Mouse (Mus musculus): ENCODE results near the gene Ggn.

- no peak for TF ChIP-seq CTCF (IDR thresholded peaks at IDR 0.05; ENCODE audit: low read depth, low read length)
- no peak for TF ChIP-seq POLR2A (IDR thresholded peaks at IDR 0.05; ENCODE audit: borderline replicate concordance, low read depth, low read length)
These were observed 32.6 kb downstream of the Ggn start for GRCm38 (mm10) chr7:29202577-29202976.
